Mouse (Mus musculus): Measurements from ENCODE around the gene Hist1h3e. TPM values are rescaled to one million over a fixed set of nuclear protein-coding genes. Genes with fewer than 3 reads are reported as not detected.
"Not testable (repeated sequence)": the region's sequence is repeated elsewhere in the genome, so short reads cannot be mapped to it uniquely, and the experiment has no call there.

Hist1h3e gene
- polyA plus RNA-seq, 2 experiments = 5.1 to 25.4 TPM

DNA sequence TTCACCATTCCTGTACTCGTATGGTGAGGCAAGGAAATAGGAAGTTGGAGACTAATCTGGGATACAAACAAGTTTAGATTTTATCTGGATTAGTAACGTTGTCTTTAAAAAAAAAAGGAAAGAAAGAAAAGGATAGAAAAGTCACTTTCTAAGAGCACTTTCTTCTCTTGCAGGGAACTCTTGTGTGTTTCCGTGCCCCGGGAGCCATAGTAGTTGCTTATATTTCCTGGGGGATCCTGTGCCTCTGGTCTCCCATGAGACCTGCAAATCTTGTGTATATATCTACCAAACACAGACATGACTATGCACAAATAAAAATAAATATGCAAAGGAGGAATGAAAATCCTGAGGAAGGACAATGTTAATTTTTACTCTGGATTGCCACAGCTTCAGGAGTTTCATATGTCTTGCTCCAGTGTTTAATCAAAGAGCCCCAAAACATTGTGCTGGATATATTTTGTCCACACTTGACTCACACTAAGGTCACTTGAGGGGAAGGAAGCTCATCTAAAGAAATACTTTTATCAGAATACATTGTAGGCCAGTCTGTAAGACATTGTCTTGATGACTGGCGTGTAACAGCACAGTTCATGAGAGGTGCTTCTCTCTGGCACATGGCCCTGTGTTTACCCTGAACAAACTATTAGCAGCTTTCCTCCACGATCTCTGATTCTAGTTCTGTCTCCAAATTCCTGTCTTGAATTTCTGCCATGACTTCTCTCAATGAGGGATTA lies 14.9 kb upstream of the Hist1h3e start:
- H3K4me3 ChIP-seq (ENCODE audit: insufficient read depth in 1 of 2, low read depth in 2 of 2, low read length in 2 of 2) = peak overlapping the region; percentile 65 to 69

DNA sequence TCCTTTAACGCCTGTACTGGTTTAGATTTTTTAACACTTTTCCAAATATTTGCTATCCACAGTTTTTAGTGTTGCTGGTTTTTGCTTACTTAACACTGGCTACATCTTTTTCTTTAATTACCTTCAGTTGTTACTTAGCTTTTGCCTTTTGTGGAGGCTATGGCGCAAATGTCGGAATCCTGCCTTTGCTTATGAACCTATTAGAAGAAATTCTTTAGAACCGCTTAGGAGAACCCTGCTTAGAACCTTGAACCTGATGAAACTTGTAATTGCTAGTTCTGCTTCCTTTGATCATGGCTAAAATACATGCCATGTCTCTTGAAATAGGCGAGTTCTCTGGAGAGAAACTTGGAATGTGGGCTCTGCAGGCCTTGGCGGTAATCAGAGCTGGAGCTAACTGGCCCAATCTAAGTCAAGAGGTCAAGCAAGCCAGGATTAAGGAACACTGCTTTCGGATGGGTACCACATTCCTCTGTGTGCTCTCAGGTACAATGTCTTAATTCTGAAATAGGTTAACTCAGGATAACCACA lies 14.2 kb upstream of the Hist1h3e start:
- Histone ChIP-seq H3K4me3 (ENCODE audit: insufficient read depth in 1 of 2, low read depth in 2 of 2, low read length in 2 of 2) (peak overlapping the region; percentile 65 to 69), H3K4me2 (ENCODE audit: low read depth) (peak overlapping the region; percentile 96), H3K27me3 (ENCODE audit: control insufficient read depth, insufficient read depth, low read length) (no peaks in the 10 kb centered on the region), H3K4me1 (replicated peaks; ENCODE audit: control insufficient read depth in 2 of 2, insufficient read depth in 2 of 2, low read length in 1 of 2) (peaks cover 18% of the 10 kb centered on the region in 2 experiments), H3K36me3 (replicated peaks; ENCODE audit: control insufficient read depth, insufficient read depth, low read depth) (no peaks in the 10 kb centered on the region), H3K9me3 (ENCODE audit: control insufficient read depth, low read length) (no peaks in the 10 kb centered on the region), H3K27ac (peak overlapping the region; percentile 98), H3K9ac (replicated peaks) (peak overlapping the region; percentile 99)
- no peak for DNase-seq (ENCODE audit: low read depth in 3 of 3, low spot score in 3 of 3)
- no peak for ATAC-seq (ENCODE audit: insufficient read depth)
- TF ChIP-seq EP300 (IDR thresholded peaks at IDR 0.05; ENCODE audit: low read depth) (no peak; the same call in 1 of the 2 replicates), CTCF (IDR thresholded peaks at IDR 0.05; ENCODE audit: low read depth) (no peak)
- 4% methylated on average over 7 of the region's 7 CpGs for WGBS (ENCODE audit: insufficient replicate concordance)

More for the DNA sequence above, 14.9 kb upstream of the Hist1h3e start:
- no peak for TF ChIP-seq EP300 (IDR thresholded peaks at IDR 0.05; ENCODE audit: low read depth)
- H3K9me3 ChIP-seq (ENCODE audit: control insufficient read depth, low read length) = no peaks in the 10 kb centered on the region
- H3K27me3 ChIP-seq (ENCODE audit: control insufficient read depth, insufficient read depth, low read length) = no peaks in the 10 kb centered on the region
- 35% methylated on average over 6 of the region's 6 CpGs for WGBS (ENCODE audit: insufficient replicate concordance)
- H3K9ac ChIP-seq (replicated peaks) = peak overlapping the region; percentile 99
- no peak for ATAC-seq (ENCODE audit: insufficient read depth)
- no peak for DNase-seq (ENCODE audit: low read depth in 3 of 3, low spot score in 3 of 3)
- H3K4me1 ChIP-seq (replicated peaks; ENCODE audit: control insufficient read depth in 2 of 2, insufficient read depth in 2 of 2, low read length in 1 of 2) = peaks cover 18 to 21% of the 10 kb centered on the region in 2 experiments
- H3K36me3 ChIP-seq (replicated peaks; ENCODE audit: control insufficient read depth, insufficient read depth, low read depth) = no peaks in the 10 kb centered on the region
- peak overlapping the region; percentile 98 for H3K27ac ChIP-seq
- H3K4me2 ChIP-seq (ENCODE audit: low read depth) = peak overlapping the region; percentile 96

GRCm38 (mm10) chr13:23575864-23576313 lies 13.7 kb upstream of the Hist1h3e start:
- ATAC-seq (ENCODE audit: insufficient read depth); H3K9me3 ChIP-seq (ENCODE audit: control insufficient read depth, low read length); DNase-seq (ENCODE audit: low read depth in 3 of 3, low spot score in 3 of 3); H3K27me3 ChIP-seq (ENCODE audit: control insufficient read depth, insufficient read depth, low read length); H3K36me3 ChIP-seq (replicated peaks; ENCODE audit: control insufficient read depth, insufficient read depth, low read depth): not testable (repeated sequence)
- H3K4me2 ChIP-seq (ENCODE audit: low read depth) = peak overlapping the region; percentile 96
- peak overlapping the region; percentile 65 to 69 for H3K4me3 ChIP-seq (ENCODE audit: insufficient read depth in 1 of 2, low read depth in 2 of 2, low read length in 2 of 2)
- peak overlapping the region; percentile 99 for H3K9ac ChIP-seq (replicated peaks)
- WGBS (ENCODE audit: insufficient replicate concordance) = 0% methylated on average over 15 of the region's 40 CpGs
- peaks cover 14 to 17% of the 10 kb centered on the region in 2 experiments; a peak in 3 of 4 replicates for H3K4me1 ChIP-seq (replicated peaks; ENCODE audit: control insufficient read depth in 2 of 2, insufficient read depth in 2 of 2, low read length in 1 of 2)
- H3K27ac ChIP-seq = peak overlapping the region; percentile 98

GRCm38 (mm10) chr13:23575271-23575851 lies 13.2 kb upstream of the Hist1h3e start, which contains the start of gene Hist1h3d:
TSS of gene Hist1h3d (plus strand) at chr13:23575763.
- Histone ChIP-seq H3K4me1 (replicated peaks; ENCODE audit: control insufficient read depth in 2 of 2, insufficient read depth in 2 of 2, low read length in 1 of 2) (peaks cover 12 to 14% of the 10 kb centered on the region in 2 experiments; a peak in 3 of 4 replicates), H3K36me3 (replicated peaks; ENCODE audit: control insufficient read depth, insufficient read depth, low read depth) (no peaks in the 10 kb centered on the region), H3K4me2 (ENCODE audit: low read depth) (peak within 1 kb of the TSS; percentile 96), H3K9ac (replicated peaks) (peak within 1 kb of the TSS; percentile 99), H3K9me3 (ENCODE audit: control insufficient read depth, low read length) (no peaks in the 10 kb centered on the region), H3K27me3 (ENCODE audit: control insufficient read depth, insufficient read depth, low read length) (no peaks in the 10 kb centered on the region), H3K27ac (peak within 1 kb of the TSS; percentile 98), H3K4me3 (ENCODE audit: insufficient read depth in 1 of 2, low read depth in 2 of 2, low read length in 2 of 2) (peak within 1 kb of the TSS; percentile 65 to 69)
- DNase-seq (ENCODE audit: low read depth in 3 of 3, low spot score in 3 of 3) (peak; percentile 89 to 91 (median 91)), ATAC-seq (ENCODE audit: insufficient read depth) (peak; percentile 26)
- TF ChIP-seq EP300 (IDR thresholded peaks at IDR 0.05; ENCODE audit: low read depth) = peak; percentile 68
- no peak for TF ChIP-seq CTCF (IDR thresholded peaks at IDR 0.05; ENCODE audit: low read depth)
- under 1% methylated on average over 18 of the region's 18 CpGs for WGBS (ENCODE audit: insufficient replicate concordance)

DNA sequence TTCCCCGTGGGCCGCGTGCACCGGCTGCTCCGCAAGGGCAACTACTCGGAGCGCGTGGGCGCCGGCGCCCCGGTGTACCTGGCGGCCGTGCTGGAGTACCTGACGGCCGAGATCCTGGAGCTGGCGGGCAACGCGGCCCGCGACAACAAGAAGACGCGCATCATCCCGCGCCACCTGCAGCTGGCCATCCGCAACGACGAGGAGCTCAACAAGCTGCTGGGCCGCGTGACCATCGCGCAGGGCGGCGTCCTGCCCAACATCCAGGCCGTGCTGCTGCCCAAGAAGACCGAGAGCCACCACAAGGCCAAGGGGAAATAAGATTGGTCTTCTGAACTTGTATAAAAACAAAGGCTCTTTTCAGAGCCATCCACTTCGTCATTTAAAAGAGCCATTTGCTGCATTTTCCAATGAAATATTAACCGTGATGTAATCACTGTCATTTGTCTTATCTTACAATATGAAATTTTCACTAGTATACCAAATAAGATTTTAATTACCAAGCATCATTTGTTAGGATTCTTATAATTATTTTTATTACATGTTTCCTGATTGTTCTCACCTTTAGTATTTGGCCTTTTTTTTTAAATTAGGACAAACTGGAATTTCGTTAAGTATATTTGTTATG lies 12.5 kb upstream of the Hist1h3e start:
- H3K36me3 ChIP-seq (replicated peaks; ENCODE audit: control insufficient read depth, insufficient read depth, low read depth); ATAC-seq (ENCODE audit: insufficient read depth); H3K9me3 ChIP-seq (ENCODE audit: control insufficient read depth, low read length); H3K27me3 ChIP-seq (ENCODE audit: control insufficient read depth, insufficient read depth, low read length); DNase-seq (ENCODE audit: low read depth in 3 of 3, low spot score in 3 of 3): not testable (repeated sequence)
- peak overlapping the region; percentile 43 to 69 for H3K4me3 ChIP-seq (ENCODE audit: insufficient read depth in 1 of 2, low read depth in 2 of 2, low read length in 2 of 2)
- WGBS (ENCODE audit: insufficient replicate concordance) = 0% methylated on average over 5 of the region's 39 CpGs
- peak overlapping the region; percentile 96 for H3K4me2 ChIP-seq (ENCODE audit: low read depth)
- H3K4me1 ChIP-seq (replicated peaks; ENCODE audit: control insufficient read depth in 2 of 2, insufficient read depth in 2 of 2, low read length in 1 of 2) = peaks cover 15 to 17% of the 10 kb centered on the region in 2 experiments
- peak overlapping the region; percentile 98 for H3K27ac ChIP-seq
- H3K9ac ChIP-seq (replicated peaks) = peak overlapping the region; percentile 85
